Mouse (Mus musculus): ENCODE measurements at regions not wholly inside any gene's neighbourhood (a gene's known extent, or its start where the extent isn't known, plus 50 kb on each side); places are given as distances from the start of the nearest gene placed in this dataset.

DNA sequence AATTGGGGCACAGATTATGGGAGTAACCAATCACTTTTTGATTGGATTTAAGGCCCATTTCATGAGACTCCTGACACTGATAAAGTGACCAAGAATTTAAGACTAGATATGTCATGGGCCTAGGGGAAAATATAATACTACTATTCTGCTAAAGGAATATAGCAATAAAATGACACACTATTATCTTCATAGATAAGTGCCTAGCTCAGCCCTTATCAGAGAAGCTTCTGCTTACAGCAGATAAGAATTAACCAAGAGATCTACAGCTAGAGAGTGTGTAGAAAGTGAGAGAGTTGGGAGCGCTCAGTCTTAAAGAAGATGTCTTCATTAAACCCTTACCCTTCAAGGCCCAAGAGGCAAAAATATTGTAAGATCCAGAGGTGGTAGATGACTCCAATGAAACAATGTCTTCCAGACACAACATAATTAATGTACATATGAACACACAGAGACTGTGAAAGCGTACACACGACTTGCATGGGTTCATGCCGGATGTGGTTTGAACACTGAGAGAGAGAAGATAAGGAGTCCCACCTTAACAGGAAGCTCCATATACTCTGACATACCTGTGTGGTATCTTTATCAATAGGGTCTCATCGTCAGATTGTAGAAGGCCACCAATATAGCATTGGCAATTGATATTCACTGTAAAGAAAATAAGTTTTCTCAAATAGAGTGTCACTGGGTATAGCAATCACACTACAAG is 252.1 kb downstream of the Gsdmc2 start:
- TF ChIP-seq CTCF (IDR thresholded peaks at IDR 0.05) (no peak), EP300 (IDR thresholded peaks at IDR 0.05; ENCODE audit: insufficient read depth, low read depth, low read length) (no peak), POLR2A (IDR thresholded peaks at IDR 0.05; ENCODE audit: insufficient read depth, low read depth, low read length) (no peak)

All from heart, adult 2 months (tissue).